Mouse (Mus musculus) megakaryocyte-erythroid progenitor cell, adult 5-6 weeks (primary cell): ENCODE measurements around the gene Ak8. TPM values are rescaled to one million over a fixed set of nuclear protein-coding genes. Genes with fewer than 3 reads are reported as not detected.

Experiments used
- ATAC-seq: replicated peaks from 2 replicates; pipeline ENCODE4 v1.8.0; 2016; ENCODE audit warnings: mild to moderate bottlenecking, inconsistent platforms; ENCODE audit not compliant: severe bottlenecking, poor library complexity, low FRiP score, low TSS enrichment
- total RNA-seq, 2 experiments: library from RNA; stranded (forward) in 1 of 2; stranded (reverse) in 1 of 2; fragments of 200-1000, 215-1000 nt in 1 of 2; fragments of >200 nt in 1 of 2; fragmentation: Nextera tagmentation in 1 of 2; gene quantifications; 2 replicates each; pipeline ENCODE4 v1.2.3; 2014 to 2017

Ak8 gene
- total RNA-seq, 2 experiments from 2014 or later: not detected

- ATAC-seq: no peak
These were observed 23.9 kb downstream of the Ak8 start for GRCm38 (mm10) chr2:28723912-28724311.

GRCm38 (mm10) chr2:28727786-28728404 lies 27.9 kb downstream of the Ak8 start:
- ATAC-seq: no peak

GRCm38 (mm10) chr2:28730676-28731075 lies 30.7 kb downstream of the Ak8 start:
- ATAC-seq: no peak

- ATAC-seq: no peak
These were observed 37.1 kb downstream of the Ak8 start for GRCm38 (mm10) chr2:28737112-28737511.

- no peak for ATAC-seq
These were observed 40.2 kb downstream of the Ak8 start for GRCm38 (mm10) chr2:28740159-28740558.

- no peak for ATAC-seq
These were observed 42.7 kb downstream of the Ak8 start for GRCm38 (mm10) chr2:28742701-28743100.

GRCm38 (mm10) chr2:28746682-28747332 lies 46.8 kb downstream of the Ak8 start:
- no peak for ATAC-seq

- ATAC-seq: no peak
These were observed 47.7 kb downstream of the Ak8 start for GRCm38 (mm10) chr2:28747705-28748104.

GRCm38 (mm10) chr2:28751186-28751585 lies 51.2 kb downstream of the Ak8 start:
- ATAC-seq: no peak

- ATAC-seq: no peak
These were observed 51.7 kb downstream of the Ak8 start for GRCm38 (mm10) chr2:28751658-28752057.

GRCm38 (mm10) chr2:28752388-28752787 lies 52.4 kb downstream of the Ak8 start:
- ATAC-seq: no peak

GRCm38 (mm10) chr2:28755451-28755850 lies 55.5 kb downstream of the Ak8 start:
- peak; percentile 66; the same call in 1 of the 2 replicates for ATAC-seq

- 0 out of 2 replicates have a peak, but pooled peaks have one; percentile 21 for ATAC-seq
These were observed 56.2 kb downstream of the Ak8 start for GRCm38 (mm10) chr2:28756201-28756600.

- no peak for ATAC-seq
These were observed 59.5 kb downstream of the Ak8 start for GRCm38 (mm10) chr2:28759441-28759840.

- no peak for ATAC-seq
These were observed 66.6 kb downstream of the Ak8 start for GRCm38 (mm10) chr2:28766590-28766989.

GRCm38 (mm10) chr2:28767041-28767440 lies 67.1 kb downstream of the Ak8 start:
- ATAC-seq: 0 out of 2 replicates have a peak, but pooled peaks have one; percentile 37

- no peak for ATAC-seq
These were observed 70.7 kb downstream of the Ak8 start for GRCm38 (mm10) chr2:28770697-28771096.

GRCm38 (mm10) chr2:28774073-28774472 lies 74.1 kb downstream of the Ak8 start:
- no peak for ATAC-seq

GRCm38 (mm10) chr2:28776728-28777127 lies 76.8 kb downstream of the Ak8 start:
- no peak for ATAC-seq

- no peak for ATAC-seq
These were observed 80.2 kb downstream of the Ak8 start for GRCm38 (mm10) chr2:28780001-28780782.
